Mouse (Mus musculus): ENCODE results near the gene Il17rc.

The Il17rc gene

GRCm38 (mm10) chr6:113494258-113494788 lies 23.1 kb downstream of the Il17rc start:
- intact Hi-C loops (cut with DNase I), result loop anchor here (5.0 kb wide), 1 partner anchor 108 kb away; the partner anchor contains the start of genes Brk1 and Fancd2os

- intact Hi-C loops (cut with DNase I), result no loop called here
Observed at GRCm38 (mm10) chr6:113495071-113495675, 23.9 kb downstream of the Il17rc start.

GRCm38 (mm10) chr6:113499346-113499745 lies 28.1 kb downstream of the Il17rc start:
- intact Hi-C loops (cut with DNase I), result no loop called here

GRCm38 (mm10) chr6:113501388-113502084 lies 30.3 kb downstream of the Il17rc start, which contains the start of gene Prrt3:
Gene Prrt3 (minus strand): TSS chr6:113501931.
- intact Hi-C loops (cut with DNase I), result no loop called here

- intact Hi-C loops (cut with DNase I), result no loop called here
Observed at GRCm38 (mm10) chr6:113502801-113503200, 31.6 kb downstream of the Il17rc start.

GRCm38 (mm10) chr6:113505689-113506088 lies 34.5 kb downstream of the Il17rc start:
- intact Hi-C loops (cut with DNase I), result no loop called here

- intact Hi-C loops (cut with DNase I), result no loop called here
Observed at GRCm38 (mm10) chr6:113507130-113507529, 35.9 kb downstream of the Il17rc start.

GRCm38 (mm10) chr6:113508272-113508946 lies 37.2 kb downstream of the Il17rc start:
- intact Hi-C loops (cut with DNase I), result no loop called here

- intact Hi-C loops (cut with DNase I), result no loop called here
Observed at GRCm38 (mm10) chr6:113508947-113509280, 37.7 kb downstream of the Il17rc start.

GRCm38 (mm10) chr6:113513944-113514343 lies 42.7 kb downstream of the Il17rc start:
- intact Hi-C loops (cut with DNase I), result no loop called here

GRCm38 (mm10) chr6:113514600-113514999 lies 43.4 kb downstream of the Il17rc start:
- intact Hi-C loops (cut with DNase I), result no loop called here

- intact Hi-C loops (cut with DNase I), result no loop called here
Observed at GRCm38 (mm10) chr6:113517434-113518080, 46.3 kb downstream of the Il17rc start.

- intact Hi-C loops (cut with DNase I), result no loop called here
Observed at GRCm38 (mm10) chr6:113522310-113522709, 51.1 kb downstream of the Il17rc start.

GRCm38 (mm10) chr6:113523420-113523819 lies 52.2 kb downstream of the Il17rc start:
- intact Hi-C loops (cut with DNase I), result no loop called here

GRCm38 (mm10) chr6:113530932-113531839 lies 60.0 kb downstream of the Il17rc start, which contains the start of the genes Emc3 and Fancd2:
Gene Emc3 (minus strand): TSS chr6:113531652.
Gene Fancd2 (plus strand): TSS chr6:113531682.
- intact Hi-C loops (cut with DNase I), result no loop called here

- intact Hi-C loops (cut with DNase I), result no loop called here
Observed at GRCm38 (mm10) chr6:113531840-113532404, 60.7 kb downstream of the Il17rc start.

All from adrenal gland (tissue).